Mouse (Mus musculus): ENCODE data around the gene Ccdc113. TPM values are rescaled to one million over a fixed set of nuclear protein-coding genes. Genes with fewer than 3 reads are reported as not detected.

Ccdc113 gene
- total and polyA plus RNA-seq, 3 experiments, result not detected

DNA sequence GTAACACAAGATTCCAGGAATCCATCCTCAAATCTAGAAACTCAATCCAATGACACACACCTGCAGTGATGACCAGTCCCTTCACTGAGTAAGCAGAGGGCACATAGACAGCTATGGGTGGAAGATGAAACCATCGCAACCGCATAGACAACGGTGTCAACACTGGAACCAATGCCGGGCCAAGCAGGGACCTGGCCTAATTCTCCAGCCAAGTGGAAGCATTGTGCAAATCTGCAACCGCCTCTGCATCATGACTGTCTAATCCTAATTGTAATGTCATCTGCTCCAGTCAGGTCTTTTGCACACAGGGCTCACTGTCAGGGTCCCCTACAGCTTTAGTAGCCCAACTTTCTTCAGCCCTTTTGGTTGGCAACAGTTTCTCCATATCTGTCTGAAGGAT is 33.4 kb upstream of the Ccdc113 start:
- dilution Hi-C loops (cut with MboI; ENCODE audit: extremely low pct_ligation_motif_present, extremely low pct_unique_long_range_greater_than_20kb, low sequenced_read_pairs), result no loop called here
- no peaks in the 10 kb centered on the region for H3K36me3 ChIP-seq (replicated peaks in 1 of 2; ENCODE audit: control insufficient read depth in 1 of 2, insufficient read depth in 1 of 2, low read length in 1 of 2)
- DNase-seq (ENCODE audit: extremely low read depth), result no peak
- no peak overlapping the region for H3K27ac ChIP-seq (ENCODE audit: insufficient read depth, low read depth)
- H3K9me3 ChIP-seq (replicated peaks; ENCODE audit: low read length), result no peaks in the 10 kb centered on the region
- no peak overlapping the region for H3K4me2 ChIP-seq (ENCODE audit: insufficient read depth, low read depth, poor library complexity, severe bottlenecking)
- TF ChIP-seq MXI1 (IDR thresholded peaks at IDR 0.05; ENCODE audit: low read depth, low read length) (no peak), NRF1 (IDR thresholded peaks at IDR 0.05; ENCODE audit: low read depth, low read length) (no peak), KAT2A (IDR thresholded peaks at IDR 0.05; ENCODE audit: insufficient replicate concordance, low read length) (no peak), CHD1 (IDR thresholded peaks at IDR 0.05; ENCODE audit: low read depth, low read length) (no peak), TCF12 (IDR thresholded peaks at IDR 0.05; ENCODE audit: low read depth, low read length) (no peak), HCFC1 (IDR thresholded peaks at IDR 0.05; ENCODE audit: low read depth, low read length) (no peak), CTCF (conservative IDR thresholded peaks at IDR 0.05 in 1 of 2, IDR thresholded peaks at IDR 0.05 in 1 of 2; ENCODE audit: low read depth in 2 of 2, low read length in 2 of 2) (no peak), USF1 (IDR thresholded peaks at IDR 0.05; ENCODE audit: low read depth, low read length) (no peak), RAD21 (IDR thresholded peaks at IDR 0.05; ENCODE audit: low read depth, low read length) (no peak), ZC3H11A (IDR thresholded peaks at IDR 0.05; ENCODE audit: low read depth, low read length) (no peak), ELF1 (IDR thresholded peaks at IDR 0.05; ENCODE audit: low read depth, low read length) (no peak), MAZ (IDR thresholded peaks at IDR 0.05; ENCODE audit: low read depth, low read length) (no peak), PAX5 (IDR thresholded peaks at IDR 0.05; ENCODE audit: low read length) (no peak), TBP (conservative IDR thresholded peaks at IDR 0.05; ENCODE audit: low read depth, low read length) (no peak), IRF4 (IDR thresholded peaks at IDR 0.05; ENCODE audit: low read depth, low read length) (no peak), RCOR1 (conservative IDR thresholded peaks at IDR 0.05; ENCODE audit: low read depth, low read length) (no peak), ETS1 (conservative IDR thresholded peaks at IDR 0.05; ENCODE audit: low read depth, low read length) (no peak)
- no peaks in the 10 kb centered on the region; a peak in 1 of 4 replicates for H3K4me1 ChIP-seq (ENCODE audit: control insufficient read depth in 1 of 2, insufficient read depth in 2 of 2)
- H3K9ac ChIP-seq (ENCODE audit: insufficient read depth, low read depth), result no peak overlapping the region
- H3K79me2 ChIP-seq (replicated peaks; ENCODE audit: control insufficient read depth, extremely low read depth, insufficient read depth, poor library complexity, severe bottlenecking), result no peaks in the 10 kb centered on the region
- in situ Hi-C loops (cut with MboI; ENCODE audit: low pct_ligation_motif_present, low pct_unique_long_range_greater_than_20kb, low sequenced_read_pairs), result no loop called here
- peaks cover 5% of the 10 kb centered on the region for H3K27me3 ChIP-seq (replicated peaks)
- H3K4me3 ChIP-seq (replicated peaks in 1 of 3; ENCODE audit: low read depth in 2 of 3, low read length in 2 of 3, poor library complexity in 1 of 3), result no peak overlapping the region

DNA sequence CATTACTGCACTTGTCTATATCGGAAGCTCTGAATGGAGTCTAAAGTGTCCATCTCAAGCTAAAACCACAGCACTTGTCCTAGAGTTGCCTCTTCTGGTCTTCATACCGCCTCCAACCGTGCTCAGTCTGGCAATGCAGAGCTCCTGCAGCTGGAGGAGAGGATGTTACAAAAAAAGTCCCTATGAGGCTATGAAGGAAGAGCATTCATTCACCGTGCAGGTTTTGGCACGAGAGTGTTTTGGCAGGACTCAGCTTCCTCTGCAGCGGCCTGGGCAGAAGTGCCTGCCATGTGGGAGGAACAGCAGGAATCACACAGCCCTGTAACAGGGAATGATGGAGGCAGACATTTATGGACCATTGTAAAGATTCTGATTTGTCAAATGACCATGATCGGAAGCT is 31.5 kb upstream of the Ccdc113 start:
- in situ Hi-C loops (cut with MboI; ENCODE audit: low pct_ligation_motif_present, low pct_unique_long_range_greater_than_20kb, low sequenced_read_pairs), result no loop called here
- Histone ChIP-seq H3K27me3 (replicated peaks) (peaks cover 5% of the 10 kb centered on the region), H3K4me3 (replicated peaks in 1 of 3; ENCODE audit: low read depth in 2 of 3, low read length in 2 of 3, poor library complexity in 1 of 3) (no peak overlapping the region), H3K9me3 (replicated peaks; ENCODE audit: low read length) (peaks cover 2% of the 10 kb centered on the region), H3K9ac (ENCODE audit: insufficient read depth, low read depth) (no peak overlapping the region), H3K27ac (ENCODE audit: insufficient read depth, low read depth) (no peak overlapping the region), H3K36me3 (replicated peaks in 1 of 2; ENCODE audit: control insufficient read depth in 1 of 2, insufficient read depth in 1 of 2, low read length in 1 of 2) (no peaks in the 10 kb centered on the region), H3K79me2 (replicated peaks; ENCODE audit: control insufficient read depth, extremely low read depth, insufficient read depth, poor library complexity, severe bottlenecking) (no peaks in the 10 kb centered on the region), H3K4me1 (ENCODE audit: control insufficient read depth in 1 of 2, insufficient read depth in 2 of 2) (peaks cover 0 to 3% of the 10 kb centered on the region in 2 experiments; a peak in 1 of 4 replicates), H3K4me2 (ENCODE audit: insufficient read depth, low read depth, poor library complexity, severe bottlenecking) (no peak overlapping the region)
- dilution Hi-C loops (cut with MboI; ENCODE audit: extremely low pct_ligation_motif_present, extremely low pct_unique_long_range_greater_than_20kb, low sequenced_read_pairs), result no loop called here
- no peak for TF ChIP-seq BHLHE40 (IDR thresholded peaks at IDR 0.05; ENCODE audit: low read depth, low read length)
- no peak for TF ChIP-seq MXI1 (IDR thresholded peaks at IDR 0.05; ENCODE audit: low read depth, low read length)
- no peak for TF ChIP-seq NRF1 (IDR thresholded peaks at IDR 0.05; ENCODE audit: low read depth, low read length)
- TF ChIP-seq RAD21 (IDR thresholded peaks at IDR 0.05; ENCODE audit: low read depth, low read length), result no peak
- TF ChIP-seq EP300 (IDR thresholded peaks at IDR 0.05; ENCODE audit: low read length), result no peak
- no peak for TF ChIP-seq SIN3A (IDR thresholded peaks at IDR 0.05; ENCODE audit: low read length)
- TF ChIP-seq TCF12 (IDR thresholded peaks at IDR 0.05; ENCODE audit: low read depth, low read length), result no peak
- TF ChIP-seq JUND (conservative IDR thresholded peaks at IDR 0.05; ENCODE audit: low read depth, low read length), result no peak
- no peak for TF ChIP-seq IRF4 (IDR thresholded peaks at IDR 0.05; ENCODE audit: low read depth, low read length)
- no peak for TF ChIP-seq ETS1 (conservative IDR thresholded peaks at IDR 0.05; ENCODE audit: low read depth, low read length)
- TF ChIP-seq TBP (conservative IDR thresholded peaks at IDR 0.05; ENCODE audit: low read depth, low read length), result no peak
- no peak for TF ChIP-seq ZKSCAN1 (IDR thresholded peaks at IDR 0.05; ENCODE audit: borderline replicate concordance, low read depth, low read length)
- no peak for TF ChIP-seq ZC3H11A (IDR thresholded peaks at IDR 0.05; ENCODE audit: low read depth, low read length)
- no peak for TF ChIP-seq ZNF384 (IDR thresholded peaks at IDR 0.05; ENCODE audit: low read depth, low read length)
- DNase-seq (ENCODE audit: extremely low read depth), result no peak

Data from CH12.LX (cell line).